ENCODE assay signal across 27 mouse cellular contexts in genomic region chr11:3242395-3242794, GRCm38 (mm10).
"Had no signal": no experiment of that assay in that cellular context is flagged by ENCODE, and none has a peak within 500 bp of the region (broad histone marks: within the 10 kb centered on the region; RNA-seq: fewer than 3 reads in every experiment).

No protein-coding gene starts in this region.

- ATAC-seq: forebrain, embryonic 13.5 days; forebrain, embryonic 14.5 days; forebrain, embryonic 15.5 days; forebrain, embryonic 16.5 days; forebrain, postnatal 0 days had no signal

- DNase-seq: cerebellum, adult 8-10 months; cerebellum, adult 9-10 months; cerebellum, adult 9-11 months; cerebellum, postnatal 10 days; cerebellum, postnatal 14 days; cerebellum, postnatal 25 days; cerebellum, postnatal 36 days; embryo, embryonic 11 days; forebrain, postnatal 0 days; gastrocnemius, adult 2 months; gastrocnemius, postnatal 10 days; gastrocnemius, postnatal 14 days; gastrocnemius, postnatal 25 days; gastrocnemius, postnatal 36 days; heart, adult 18-20 months; heart, adult 2 months had no signal

- H3K4me2 ChIP-seq: embryonic facial prominence, embryonic 12.5 days; embryonic facial prominence, embryonic 13.5 days; embryonic facial prominence, embryonic 15.5 days; forebrain, embryonic 12.5 days; forebrain, embryonic 13.5 days; forebrain, embryonic 15.5 days had no signal

- H3K27ac ChIP-seq: embryonic facial prominence, embryonic 10.5 days; embryonic facial prominence, embryonic 12.5 days; embryonic facial prominence, embryonic 13.5 days; embryonic facial prominence, embryonic 15.5 days; forebrain, embryonic 10.5 days; forebrain, embryonic 12.5 days; forebrain, embryonic 13.5 days; forebrain, embryonic 15.5 days; gastrocnemius, adult 2 months; heart, adult 2 months had no signal

- H3K9ac ChIP-seq: embryonic facial prominence, embryonic 12.5 days; embryonic facial prominence, embryonic 13.5 days; embryonic facial prominence, embryonic 15.5 days; forebrain, embryonic 12.5 days; forebrain, embryonic 13.5 days; forebrain, embryonic 15.5 days; forebrain, postnatal 0 days had no signal

- H3K9me3 ChIP-seq: embryonic facial prominence, embryonic 12.5 days; embryonic facial prominence, embryonic 15.5 days; forebrain, embryonic 12.5 days; forebrain, embryonic 13.5 days; forebrain, embryonic 15.5 days had no signal

- H3K4me1 ChIP-seq: embryonic facial prominence, embryonic 10.5 days; embryonic facial prominence, embryonic 12.5 days; embryonic facial prominence, embryonic 13.5 days; embryonic facial prominence, embryonic 15.5 days; forebrain, embryonic 10.5 days; forebrain, embryonic 12.5 days; forebrain, embryonic 13.5 days; forebrain, embryonic 15.5 days had no signal

- H3K4me3 ChIP-seq: embryonic facial prominence, embryonic 10.5 days; embryonic facial prominence, embryonic 12.5 days; embryonic facial prominence, embryonic 13.5 days; embryonic facial prominence, embryonic 15.5 days; erythroblast, embryonic 14.5 days; forebrain, embryonic 10.5 days; forebrain, embryonic 12.5 days; forebrain, embryonic 13.5 days; forebrain, embryonic 15.5 days; gastrocnemius, adult 2 months; heart, adult 2 months had no signal

- H3K27me3 ChIP-seq: embryonic facial prominence, embryonic 12.5 days; embryonic facial prominence, embryonic 13.5 days; embryonic facial prominence, embryonic 15.5 days; forebrain, embryonic 12.5 days; forebrain, embryonic 13.5 days; forebrain, embryonic 15.5 days had no signal
